Mouse (Mus musculus) small intestine, adult 2 months (tissue): ENCODE measurements around the gene Ogn. TPM values are rescaled to one million over a fixed set of nuclear protein-coding genes. Genes with fewer than 3 reads are reported as not detected.

Experiments used
- H3K27ac ChIP-seq: fragments of 200-500 bp; 2 replicates; pipeline ENCODE4 v1.5.1; 2012; ENCODE audit warnings: low read depth, low read length, control low read depth, inconsistent platforms; ENCODE audit not compliant: insufficient read depth
- H3K27me3 ChIP-seq: fragments of 200-500 bp; 2 replicates; pipeline ENCODE4 v1.6.1; 2012; ENCODE audit warnings: mild to moderate bottlenecking, moderate library complexity, low read length, inconsistent platforms; ENCODE audit not compliant: control insufficient read depth, insufficient read depth
- H3K36me3 ChIP-seq: fragments of 200-500 bp; 2 replicates; pipeline ENCODE4 v1.6.1; 2012; ENCODE audit warnings: mild to moderate bottlenecking, low read length, control low read depth, inconsistent platforms; ENCODE audit not compliant: control insufficient read depth, insufficient read depth
- H3K4me1 ChIP-seq: fragments of 200-500 bp; 2 replicates; pipeline ENCODE4 v1.6.1; 2012; ENCODE audit warnings: low read length, inconsistent platforms, mixed read lengths; ENCODE audit not compliant: control insufficient read depth, insufficient read depth, insufficient read length
- H3K4me3 ChIP-seq: fragments of 200-500 bp; 2 replicates; pipeline ENCODE4 v1.5.1; 2012; ENCODE audit warnings: low read depth, mild to moderate bottlenecking, control low read depth, inconsistent platforms, low read length, moderate library complexity
- CTCF ChIP-seq: fragments of 200-500 bp; IDR thresholded peaks from 2 replicates; pipeline ENCODE4 v1.5.1; 2012; ENCODE audit warnings: low read depth, mild to moderate bottlenecking, control low read depth, inconsistent platforms, low read length, moderate library complexity, mixed read lengths; ENCODE audit not compliant: insufficient replicate concordance, insufficient read length; ENCODE audit errors: extremely low read depth
- POLR2A ChIP-seq: fragments of 200-500 bp; IDR thresholded peaks from 2 replicates; pipeline ENCODE4 v1.6.1; 2012; ENCODE audit warnings: low read depth, mild to moderate bottlenecking, control low read depth, inconsistent platforms, low read length, moderate library complexity
- WGBS: fragments of 180-500 bp; shearing (Covaris S2); methylation state at CpG from one replicate; pipeline ENCODE4 v1.1.7; 2018; 5-methylcytosine and 5-hydroxymethylcytosine counted together
- polyA plus RNA-seq: library from polyadenylated mRNA; depleted of rRNA; stranded (reverse); fragments of >200 nt; gene quantifications from 2 replicates; pipeline ENCODE4 v1.2.3, GENCODE M21; 2012

Ogn gene
- polyA plus RNA-seq, 1 experiment = 0.70 TPM

GRCm38 (mm10) chr13:49618365-49618764 is 10.5 kb downstream of the Ogn start:
- Histone ChIP-seq H3K36me3 (no peaks in the 10 kb centered on the region), H3K27me3 (no peaks in the 10 kb centered on the region), H3K4me3 (no peak overlapping the region), H3K27ac (no peak overlapping the region), H3K4me1 (no peaks in the 10 kb centered on the region)
- no peak for TF ChIP-seq POLR2A
- TF ChIP-seq CTCF = no peak

- 69% methylated on average over 1 of the region's 1 CpGs for WGBS
- TF ChIP-seq CTCF (no peak), POLR2A (no peak)
- H3K4me3 ChIP-seq = no peak overlapping the region
- no peaks in the 10 kb centered on the region for H3K27me3 ChIP-seq
- no peak overlapping the region for H3K27ac ChIP-seq
- no peaks in the 10 kb centered on the region for H3K4me1 ChIP-seq
- H3K36me3 ChIP-seq = no peaks in the 10 kb centered on the region
Observed at GRCm38 (mm10) chr13:49623216-49623615, 15.4 kb downstream of the Ogn start.

- no peaks in the 10 kb centered on the region for H3K4me1 ChIP-seq
- H3K27me3 ChIP-seq = no peaks in the 10 kb centered on the region
- H3K36me3 ChIP-seq = no peaks in the 10 kb centered on the region
- TF ChIP-seq POLR2A (no peak), CTCF (no peak)
- H3K4me3 ChIP-seq = no peak overlapping the region
- H3K27ac ChIP-seq = no peak overlapping the region
Observed at GRCm38 (mm10) chr13:49628167-49628566, 20.3 kb downstream of the Ogn start.

GRCm38 (mm10) chr13:49629076-49629475 is 21.2 kb downstream of the Ogn start:
- Histone ChIP-seq H3K4me3 (no peak overlapping the region), H3K27ac (no peak overlapping the region), H3K36me3 (no peaks in the 10 kb centered on the region), H3K4me1 (no peaks in the 10 kb centered on the region), H3K27me3 (no peaks in the 10 kb centered on the region)
- 93% methylated on average over 2 of the region's 2 CpGs for WGBS
- TF ChIP-seq CTCF (no peak), POLR2A (no peak)

GRCm38 (mm10) chr13:49639965-49640364 is 32.1 kb downstream of the Ogn start:
- Histone ChIP-seq H3K36me3 (no peaks in the 10 kb centered on the region), H3K27ac (no peak overlapping the region), H3K27me3 (no peaks in the 10 kb centered on the region), H3K4me3 (no peak overlapping the region), H3K4me1 (peaks cover 2% of the 10 kb centered on the region; the same call in 1 of the 2 replicates)
- WGBS = 89% methylated on average over 2 of the region's 2 CpGs
- TF ChIP-seq POLR2A (no peak), CTCF (no peak)

- no peak overlapping the region for H3K4me3 ChIP-seq
- no peaks in the 10 kb centered on the region for H3K27me3 ChIP-seq
- H3K27ac ChIP-seq = no peak overlapping the region
- H3K4me1 ChIP-seq = peaks cover 3% of the 10 kb centered on the region; the same call in 1 of the 2 replicates
- 77% methylated on average over 6 of the region's 6 CpGs for WGBS
- no peaks in the 10 kb centered on the region for H3K36me3 ChIP-seq
- no peak for TF ChIP-seq POLR2A
- TF ChIP-seq CTCF = no peak
Observed at GRCm38 (mm10) chr13:49642650-49643049, 34.8 kb downstream of the Ogn start.

GRCm38 (mm10) chr13:49643669-49644362 is 36.0 kb downstream of the Ogn start:
- no peaks in the 10 kb centered on the region for H3K36me3 ChIP-seq
- peaks cover 3% of the 10 kb centered on the region; the same call in 1 of the 2 replicates for H3K4me1 ChIP-seq
- TF ChIP-seq POLR2A (no peak), CTCF (no peak)
- no peak overlapping the region for H3K27ac ChIP-seq
- no peaks in the 10 kb centered on the region for H3K27me3 ChIP-seq
- H3K4me3 ChIP-seq = no peak overlapping the region
